Mouse (Mus musculus) thymus, postnatal 4 days (tissue): ENCODE measurements around the gene Gypa.

Source experiments
- DNase-seq: peaks from one replicate; pipeline ENCODE4 v3.0.0; 2021

The Gypa gene

GRCm38 (mm10) chr8:80493523-80494345 lies at the start of gene Gypa:
Gene Gypa (plus strand): TSS chr8:80493781.
- DNase-seq, result peak; percentile 15

GRCm38 (mm10) chr8:80444534-80445072 lies 49.0 kb upstream of the Gypa start:
- DNase-seq, result no peak

- DNase-seq, result no peak
These were observed 46.4 kb upstream of the Gypa start for GRCm38 (mm10) chr8:80447217-80447616.

- no peak for DNase-seq
These were observed 41.5 kb upstream of the Gypa start for GRCm38 (mm10) chr8:80451938-80452690.

GRCm38 (mm10) chr8:80463450-80463917 lies 30.1 kb upstream of the Gypa start:
- DNase-seq, result no peak

GRCm38 (mm10) chr8:80474971-80475370 lies 18.6 kb upstream of the Gypa start:
- peak; percentile 13 for DNase-seq

- DNase-seq, result no peak
These were observed 15.4 kb upstream of the Gypa start for GRCm38 (mm10) chr8:80478156-80478555.

GRCm38 (mm10) chr8:80479129-80479528 lies 14.5 kb upstream of the Gypa start:
- no peak for DNase-seq

- DNase-seq, result no peak
These were observed 11.4 kb upstream of the Gypa start for GRCm38 (mm10) chr8:80482173-80482572.

GRCm38 (mm10) chr8:80482822-80483774 lies 10.5 kb upstream of the Gypa start:
- no peak for DNase-seq

- DNase-seq, result no peak
These were observed 2.0 kb upstream of the Gypa start for GRCm38 (mm10) chr8:80491562-80491961.

GRCm38 (mm10) chr8:80492987-80493441 lies 567 bp upstream of the Gypa start:
- peak; percentile 77 for DNase-seq

GRCm38 (mm10) chr8:80494346-80494660 lies 722 bp downstream of the Gypa start:
- no peak for DNase-seq

- no peak for DNase-seq
These were observed 1.2 kb downstream of the Gypa start for GRCm38 (mm10) chr8:80494819-80495218.

GRCm38 (mm10) chr8:80495527-80495926 lies 1.9 kb downstream of the Gypa start:
- DNase-seq, result no peak

GRCm38 (mm10) chr8:80497323-80497722 lies 3.7 kb downstream of the Gypa start:
- DNase-seq, result no peak

- DNase-seq, result no peak
These were observed 6.7 kb downstream of the Gypa start for GRCm38 (mm10) chr8:80500244-80500643.

- DNase-seq, result no peak
These were observed 7.2 kb downstream of the Gypa start for GRCm38 (mm10) chr8:80500773-80501172.

- no peak for DNase-seq
These were observed 7.7 kb downstream of the Gypa start for GRCm38 (mm10) chr8:80501283-80501682.

- DNase-seq, result no peak
These were observed 33.1 kb downstream of the Gypa start for GRCm38 (mm10) chr8:80526382-80527355.

GRCm38 (mm10) chr8:80541836-80542235 lies 48.3 kb downstream of the Gypa start:
- DNase-seq, result no peak
